Mouse (Mus musculus) kidney, adult 8-10 months (tissue): ENCODE results near the gene Hnrnph3.

Source experiments
- DNase-seq, 2 experiments: peaks; one replicate each; pipeline ENCODE4 v3.0.0; 2022

The Hnrnph3 gene

DNA sequence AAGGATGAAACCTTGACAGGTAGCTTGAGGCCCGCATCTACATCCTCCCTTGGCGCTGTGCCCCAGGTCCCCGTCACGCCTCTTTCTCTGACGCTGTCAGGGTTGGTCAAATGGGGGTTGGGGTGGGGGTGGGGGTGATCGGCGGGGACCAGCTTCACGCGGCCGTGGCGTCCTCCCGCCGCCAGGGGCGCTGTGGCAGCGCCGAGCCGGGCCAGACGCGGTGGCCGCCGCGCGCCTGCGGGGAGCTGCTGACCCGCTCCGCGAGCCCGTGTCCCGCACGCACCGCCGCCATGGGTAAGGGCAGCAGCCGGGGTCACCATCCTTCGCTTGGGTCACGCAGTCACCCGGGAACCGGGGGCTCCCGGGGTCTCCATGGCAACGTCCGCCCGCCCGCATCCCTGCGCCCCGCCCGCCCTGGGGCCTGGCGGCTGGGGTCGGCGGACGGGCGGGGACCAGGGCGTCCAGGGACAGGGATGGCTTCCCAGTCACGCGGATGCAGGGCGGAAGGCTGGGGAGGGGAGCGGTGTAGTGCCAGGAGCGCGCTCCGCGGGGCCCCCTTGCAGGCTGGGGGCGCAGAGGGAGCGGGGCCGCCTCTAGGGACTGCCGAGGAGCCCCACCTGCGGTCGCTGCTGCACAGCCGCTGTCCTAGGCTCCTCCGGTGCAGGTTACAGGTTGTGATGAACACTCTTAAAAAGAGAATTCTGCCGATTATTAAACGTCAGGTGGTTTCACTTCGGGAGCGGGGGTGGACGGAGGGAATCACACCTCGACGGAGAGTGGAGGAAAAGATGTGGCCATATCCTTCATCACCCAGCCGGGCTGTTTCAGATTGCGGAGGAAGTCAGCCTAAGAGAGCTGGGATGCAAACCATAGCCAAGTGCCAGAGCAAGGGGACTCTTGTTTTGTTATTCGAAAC lies 43.7 kb downstream of the Hnrnph3 start, which contains the start of gene Rufy2:
Gene Rufy2, plus strand, starts transcription at position 185 of the 916 bp plus-strand sequence.
- peak; percentile 76 to 77 for DNase-seq

DNA sequence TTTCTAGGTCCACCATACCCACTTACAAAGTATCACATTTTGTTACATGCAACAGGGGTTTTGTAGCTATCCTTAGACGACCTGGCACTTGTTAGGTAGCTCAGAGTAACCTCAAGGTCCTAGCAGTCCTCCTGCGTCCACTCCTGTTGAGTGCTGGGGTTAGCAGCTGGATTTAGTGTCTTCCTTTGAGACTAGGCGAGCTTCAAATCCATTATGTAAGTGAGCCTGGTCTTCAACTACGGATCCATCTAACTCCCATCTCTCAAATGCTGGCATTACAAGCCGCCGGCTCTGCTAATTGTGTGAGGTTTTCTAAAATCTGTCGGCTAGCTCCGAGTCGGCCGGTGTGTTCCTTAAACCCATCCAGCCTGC lies 44.4 kb downstream of the Hnrnph3 start:
- no peak for DNase-seq

DNA sequence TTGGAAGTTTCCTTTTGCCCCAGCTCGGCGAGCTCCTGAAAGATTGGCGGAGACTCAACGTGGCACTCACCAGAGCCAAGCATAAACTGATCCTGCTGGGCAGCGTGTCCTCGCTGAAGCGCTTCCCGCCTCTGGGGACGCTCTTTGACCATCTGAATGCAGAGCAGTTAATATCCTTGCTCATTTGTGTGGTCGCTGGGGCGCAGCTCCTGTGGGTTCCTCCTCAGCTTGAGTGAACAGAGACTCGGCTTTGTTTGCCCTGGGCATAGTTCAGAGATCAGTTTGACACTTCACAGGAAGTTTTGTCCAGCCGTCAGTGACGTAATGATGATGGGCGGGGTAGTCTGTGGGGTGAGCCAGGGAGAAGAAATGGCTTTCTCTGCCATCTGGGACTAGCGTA lies 52.2 kb downstream of the Hnrnph3 start:
- peak; percentile 80 to 82 for DNase-seq

DNA sequence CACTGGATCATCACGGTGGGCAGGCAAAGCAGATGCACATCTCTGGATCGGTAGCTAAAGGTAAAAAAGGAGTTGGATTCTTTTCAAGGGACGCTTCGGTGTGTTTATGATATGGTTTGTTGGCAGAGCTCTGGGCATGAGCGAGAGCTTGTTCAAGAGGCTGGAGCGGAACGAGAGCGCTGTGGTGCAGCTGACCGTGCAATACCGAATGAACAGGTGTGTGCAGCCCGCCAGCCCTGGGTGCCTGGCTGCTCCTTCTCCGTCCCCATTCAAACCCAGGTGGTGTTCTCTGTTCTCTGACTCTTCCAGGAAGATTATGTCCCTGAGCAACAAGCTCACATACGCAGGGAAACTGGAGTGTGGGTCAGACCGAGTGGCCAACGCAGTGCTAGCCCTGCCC lies 57.7 kb downstream of the Hnrnph3 start:
- no peak for DNase-seq

DNA sequence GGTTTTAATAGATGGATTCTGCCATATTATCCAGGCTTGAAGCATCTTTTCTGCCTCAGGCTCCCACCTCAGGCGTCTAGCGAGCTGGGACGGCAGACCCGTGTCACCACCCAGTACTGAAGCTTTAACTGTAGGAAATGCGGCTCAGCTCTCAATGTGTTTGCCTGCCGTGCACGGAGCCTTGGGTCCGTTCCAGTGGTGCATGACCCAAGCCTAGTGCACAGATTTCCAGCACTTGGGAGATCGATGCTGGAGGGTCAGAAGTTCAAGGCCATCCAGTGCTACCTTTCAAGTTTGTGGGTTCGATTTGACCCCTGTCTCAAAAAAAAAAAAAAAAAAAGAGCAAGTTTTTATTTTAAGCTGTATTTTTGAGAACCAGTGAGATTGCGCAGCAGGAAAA lies 58.2 kb downstream of the Hnrnph3 start:
- DNase-seq = no peak
